Mouse (Mus musculus) layer of hippocampus, adult 8-10 months (tissue): Measurements from ENCODE around the gene Catsper4. TPM values are rescaled to one million over a fixed set of nuclear protein-coding genes. Genes with fewer than 3 reads are reported as not detected.

Experiments
- DNase-seq, 2 experiments: peaks; one replicate each; pipeline ENCODE4 v3.0.0; 2022; ENCODE audit warnings: low spot score in 2 of 2
- total RNA-seq, 4 experiments: library from RNA; stranded (reverse); gene quantifications; 2 replicates each; pipeline ENCODE4 v1.2.4; 2022

Gene Catsper4
- total RNA-seq, 4 experiments from 2014 or later: 0.31 TPM; not detected in 3

DNA sequence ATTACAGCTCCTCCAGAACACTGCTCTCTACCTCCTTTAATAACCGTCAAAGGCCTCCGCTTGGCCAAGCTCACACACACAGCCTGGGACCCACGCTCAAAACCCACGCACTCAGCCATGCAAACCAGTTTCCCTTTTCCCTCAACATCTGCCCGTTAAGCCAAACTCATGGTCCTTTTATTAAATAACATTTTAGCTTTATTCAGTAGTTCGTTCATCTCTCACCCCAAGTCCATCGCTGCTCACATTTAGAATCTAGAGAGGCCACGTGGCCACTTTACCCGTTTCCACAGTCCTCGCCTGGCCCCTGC lies 23.7 kb upstream of the Catsper4 start:
- no peak for DNase-seq

DNA sequence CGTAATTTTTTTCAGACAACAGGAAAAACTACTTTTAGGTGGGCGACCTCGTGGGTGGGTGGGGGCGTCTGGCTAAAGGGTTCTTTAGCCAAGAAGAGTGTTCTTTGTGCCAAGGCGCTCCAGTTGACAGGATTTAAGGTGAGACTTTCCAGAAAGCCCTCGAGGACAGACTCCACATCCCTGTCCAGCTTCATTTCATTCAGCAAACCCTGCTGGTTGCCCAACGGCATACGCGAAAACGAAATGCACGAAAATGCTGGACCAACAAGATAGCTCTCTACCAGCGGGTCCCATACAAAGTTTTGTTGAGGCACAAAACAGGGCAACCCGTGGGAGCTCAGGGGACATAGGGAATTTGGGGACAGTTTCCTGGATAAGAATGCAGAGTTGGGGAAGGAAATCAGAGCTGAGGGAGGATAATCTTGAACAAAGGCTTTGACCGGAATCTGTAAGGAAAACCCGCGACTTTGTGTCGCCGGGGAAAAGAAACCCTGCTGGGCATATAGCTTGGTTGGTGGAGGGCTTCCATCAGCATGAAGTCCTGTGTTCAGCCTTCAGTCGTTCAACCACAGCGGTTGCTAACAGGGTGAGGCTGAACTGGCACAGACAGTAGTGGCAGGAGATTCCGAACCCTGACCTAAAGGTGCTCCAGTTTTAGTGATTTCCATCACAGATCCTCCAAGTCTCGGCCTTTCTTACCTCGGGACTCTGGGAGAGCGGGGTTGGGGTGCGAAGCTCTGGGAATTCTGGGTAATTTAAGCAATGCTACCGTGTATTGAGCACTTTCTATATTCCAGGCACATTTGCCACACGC lies 23.1 kb upstream of the Catsper4 start:
- no peak for DNase-seq

DNA sequence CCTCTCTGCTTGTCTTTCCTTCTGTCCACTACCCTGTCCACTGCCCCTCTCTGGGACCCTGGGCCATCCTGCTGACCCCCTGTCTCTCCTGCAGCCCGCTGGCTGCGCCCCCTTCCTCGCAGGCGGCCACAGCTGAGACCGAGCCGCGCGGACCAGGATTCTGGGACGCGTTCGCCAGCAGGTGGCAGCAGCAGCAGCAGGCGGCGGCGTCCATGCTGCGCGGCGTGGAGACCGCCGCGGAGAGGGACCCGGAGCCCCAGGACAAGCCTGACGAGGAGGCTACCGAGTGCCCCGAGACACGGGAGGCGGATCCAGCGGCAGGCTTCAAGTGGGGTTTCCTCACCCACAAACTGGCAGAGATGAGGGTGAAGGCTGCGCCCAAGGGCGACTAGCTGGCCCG lies 22.5 kb upstream of the Catsper4 start:
- peak in 1 of 2 experiments; percentile 58 for DNase-seq

- DNase-seq: no peak
Measured at GRCm38 (mm10) chr4:134246719-134247258, 19.6 kb upstream of the Catsper4 start, which contains the start of gene Gm30191. TSS of gene Gm30191 (plus strand) at chr4:134246935.

GRCm38 (mm10) chr4:134246256-134246655 lies 19.1 kb upstream of the Catsper4 start:
- DNase-seq: no peak

DNA sequence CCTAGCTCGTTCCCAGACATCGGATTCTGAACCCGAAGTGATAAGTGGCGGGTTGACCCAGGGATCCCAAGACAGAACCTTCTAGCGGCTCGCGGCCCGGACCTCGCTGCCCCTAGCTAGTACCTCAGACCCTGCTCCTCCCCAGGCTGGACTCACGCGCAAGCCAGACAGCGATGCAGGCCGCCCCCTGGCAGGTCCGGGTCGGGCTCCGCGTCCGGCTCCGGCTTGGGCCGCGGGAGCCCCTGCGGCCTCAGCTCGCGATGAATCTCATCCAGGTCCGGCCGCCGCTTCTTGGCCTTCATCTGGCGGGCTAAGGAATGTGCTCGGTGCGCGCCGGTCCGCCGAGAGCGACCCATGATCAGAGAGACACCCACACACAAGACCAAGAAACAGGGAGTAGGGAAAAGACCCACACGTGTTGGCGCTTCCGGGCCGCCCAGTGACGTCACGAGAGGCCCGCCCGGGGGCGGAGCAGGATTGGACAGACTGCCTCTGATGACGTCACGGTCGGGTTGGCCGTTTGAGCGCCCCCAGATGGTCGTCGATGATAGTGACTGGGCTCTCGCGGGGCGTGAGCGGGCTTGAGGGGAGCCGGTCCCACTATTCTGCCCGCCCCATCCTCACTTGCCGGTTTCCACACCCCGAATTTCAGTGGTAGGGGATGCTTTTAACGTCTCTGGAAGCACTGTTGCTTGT lies 18.1 kb upstream of the Catsper4 start, which contains the start of gene Zfp593:
TSS of gene Zfp593 (minus strand) at position 445 of the 696 bp plus-strand sequence.
- DNase-seq: peak; percentile 92 to 95

GRCm38 (mm10) chr4:134243516-134244250 lies 16.5 kb upstream of the Catsper4 start, which contains the start of gene E130218I03Rik:
TSS of gene E130218I03Rik (plus strand) at chr4:134243662.
- no peak for DNase-seq

DNA sequence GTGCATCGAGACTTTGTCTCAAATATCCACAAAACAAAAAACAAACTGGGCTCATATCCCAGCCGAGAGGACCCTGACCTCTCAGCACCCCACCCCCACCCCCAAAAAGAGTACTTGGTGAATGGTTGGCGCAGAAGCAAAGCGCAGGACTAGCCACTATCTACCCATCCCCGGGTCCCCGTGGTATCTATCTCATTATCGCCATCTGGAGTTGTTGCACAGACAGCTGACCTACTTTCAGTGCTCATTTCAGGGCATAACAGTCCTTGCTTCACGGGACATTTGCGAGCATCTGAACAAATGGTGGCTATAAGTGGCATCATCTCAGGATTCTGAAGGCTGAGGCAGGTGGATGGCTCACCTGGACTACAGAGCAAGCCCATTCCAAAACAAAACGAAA lies 11.5 kb upstream of the Catsper4 start:
- no peak for DNase-seq

GRCm38 (mm10) chr4:134238279-134238651 lies 11.1 kb upstream of the Catsper4 start, which contains the start of gene Cnksr1:
TSS of gene Cnksr1 (minus strand) at chr4:134238399.
- DNase-seq: no peak

GRCm38 (mm10) chr4:134237582-134238278 lies 10.5 kb upstream of the Catsper4 start:
- no peak for DNase-seq

- DNase-seq: no peak
Measured at GRCm38 (mm10) chr4:134234876-134235275, 7.7 kb upstream of the Catsper4 start.

GRCm38 (mm10) chr4:134230431-134230830 lies 3.2 kb upstream of the Catsper4 start:
- DNase-seq: no peak

GRCm38 (mm10) chr4:134222793-134223600 lies 4.2 kb downstream of the Catsper4 start:
- no peak for DNase-seq

DNA sequence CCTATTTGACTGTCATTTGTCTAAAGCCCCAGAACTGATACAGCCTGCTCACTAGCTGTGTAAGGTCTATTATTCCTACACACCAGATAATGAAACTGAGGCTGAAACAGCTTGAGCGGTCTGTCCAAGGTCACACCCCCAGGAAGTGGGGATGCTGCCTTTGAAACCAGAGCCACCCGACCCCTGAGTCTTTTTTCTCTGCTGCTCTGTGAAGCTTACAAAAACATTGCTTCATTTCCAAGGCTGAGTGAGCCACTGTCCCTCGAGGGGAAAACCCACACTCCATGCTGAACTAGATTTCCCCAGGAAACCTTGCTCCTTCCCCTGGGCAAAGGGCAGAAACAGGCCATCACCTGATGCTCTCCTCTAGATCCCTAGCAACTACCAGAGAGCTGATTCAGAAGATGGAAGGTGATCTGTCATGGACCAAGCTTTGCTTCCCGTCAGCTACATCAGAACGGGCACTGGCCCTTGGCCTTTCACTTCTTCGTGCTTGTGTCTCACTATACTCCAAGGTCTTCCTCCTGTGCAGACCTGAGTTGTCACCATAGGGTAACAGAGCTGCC lies 20.6 kb downstream of the Catsper4 start:
- DNase-seq: no peak

GRCm38 (mm10) chr4:134203340-134203896 lies 23.8 kb downstream of the Catsper4 start:
- no peak for DNase-seq

- no peak for DNase-seq
Measured at GRCm38 (mm10) chr4:134202904-134203303, 24.3 kb downstream of the Catsper4 start, which contains the start of gene Gm7534. TSS of gene Gm7534 (minus strand) at chr4:134203004.

- DNase-seq: no peak
Measured at GRCm38 (mm10) chr4:134199371-134199770, 27.8 kb downstream of the Catsper4 start.

DNA sequence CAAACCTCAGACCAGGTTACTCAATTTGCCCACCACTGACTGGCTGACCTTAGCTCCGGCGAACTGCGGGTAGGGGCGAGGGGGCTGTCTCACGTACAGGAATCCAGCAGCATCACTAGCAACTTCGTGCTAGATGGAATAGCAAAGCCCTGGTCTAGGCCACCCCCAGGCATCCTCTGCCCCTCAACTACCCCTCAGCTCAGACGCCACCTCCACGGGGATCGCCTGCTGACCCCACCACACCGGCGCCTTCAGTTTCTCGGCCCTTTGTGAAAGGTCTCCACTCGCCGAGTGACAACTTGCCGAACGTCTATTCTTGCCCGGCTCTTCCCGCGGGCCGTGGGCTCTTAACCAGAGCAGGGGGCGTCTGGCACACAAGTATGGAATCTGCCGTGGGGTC lies 40.9 kb downstream of the Catsper4 start:
- DNase-seq: no peak

GRCm38 (mm10) chr4:134185569-134185968 lies 41.6 kb downstream of the Catsper4 start:
- DNase-seq: no peak
